Mouse (Mus musculus): Measurements from ENCODE around the gene Camk1. TPM values are rescaled to one million over a fixed set of nuclear protein-coding genes. Genes with fewer than 3 reads are reported as not detected.

The Camk1 gene
- polyA plus RNA-seq, 1 experiment = 64.7 TPM

DNA sequence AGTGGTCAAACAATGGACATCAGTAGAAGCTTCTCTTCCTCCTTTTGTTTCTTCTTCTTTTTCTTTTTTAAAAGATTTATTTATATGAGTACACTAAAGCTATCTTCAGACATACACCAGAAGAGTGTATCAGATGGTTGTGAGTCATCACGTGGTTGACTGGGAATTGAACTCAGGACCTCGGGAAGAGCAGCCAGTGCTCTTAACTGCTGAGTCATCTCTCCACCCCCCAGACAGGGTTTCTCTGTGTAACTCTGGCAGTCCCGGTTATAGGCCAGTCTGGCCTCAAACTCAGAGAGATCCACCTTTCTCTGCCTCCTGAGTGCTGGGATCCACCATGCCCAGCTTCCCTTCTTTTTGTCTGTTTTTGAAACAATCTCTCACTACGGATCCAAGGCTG, 47.1 kb downstream of the Camk1 start:
- DNase-seq (ENCODE audit: low read depth) = no peak
- TF ChIP-seq POLR2A (IDR thresholded peaks at IDR 0.05; ENCODE audit: borderline replicate concordance, extremely low read depth, insufficient read depth, insufficient read length, poor library complexity, severe bottlenecking) (no peak), CTCF (IDR thresholded peaks at IDR 0.05; ENCODE audit: borderline replicate concordance, extremely low read depth, insufficient read depth, insufficient read length) (no peak)

DNA sequence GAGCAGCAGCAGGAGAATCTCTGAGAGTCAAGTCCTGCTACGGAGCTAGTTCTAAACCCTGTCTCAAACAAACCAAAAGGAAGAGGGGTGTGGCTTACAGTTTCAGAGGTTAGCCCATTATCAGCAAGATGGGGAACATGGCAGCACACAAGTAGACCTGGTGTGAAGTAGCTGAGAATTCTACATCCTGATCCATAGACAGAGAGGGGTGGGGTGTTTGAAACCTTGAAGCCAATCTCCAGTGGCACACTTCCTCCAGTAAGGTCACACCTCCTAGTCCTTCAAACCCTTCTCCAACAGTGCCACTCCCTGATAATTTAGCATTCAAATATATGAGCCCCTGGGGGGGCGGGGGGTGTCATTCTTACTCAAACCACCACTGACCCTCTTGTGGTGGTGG, 47.7 kb downstream of the Camk1 start:
- TF ChIP-seq POLR2A (IDR thresholded peaks at IDR 0.05; ENCODE audit: borderline replicate concordance, extremely low read depth, insufficient read depth, insufficient read length, poor library complexity, severe bottlenecking) (no peak), CTCF (IDR thresholded peaks at IDR 0.05; ENCODE audit: borderline replicate concordance, extremely low read depth, insufficient read depth, insufficient read length) (no peak)
- DNase-seq (ENCODE audit: low read depth) = no peak

DNA sequence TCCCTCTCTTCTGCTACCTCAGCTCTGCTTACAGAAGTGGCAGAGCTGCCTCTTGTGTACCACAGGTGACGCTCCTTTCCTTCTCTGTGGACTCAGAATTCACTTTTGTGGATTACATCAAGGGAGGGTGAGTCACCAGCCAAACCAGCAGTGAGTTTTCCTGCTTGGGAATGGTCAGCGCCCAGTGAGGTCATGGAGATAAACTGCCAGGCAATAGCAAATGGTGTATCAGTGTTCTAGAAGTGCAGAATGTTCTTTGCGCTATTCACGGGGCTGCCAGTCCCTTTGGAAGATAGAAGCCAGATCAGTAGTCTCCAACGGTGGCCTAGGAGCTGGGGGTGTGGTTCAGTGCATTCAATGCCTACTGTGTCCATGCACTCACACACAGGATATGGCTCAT, 50.8 kb downstream of the Camk1 start:
- no peak for DNase-seq (ENCODE audit: low read depth)
- TF ChIP-seq POLR2A (IDR thresholded peaks at IDR 0.05; ENCODE audit: borderline replicate concordance, extremely low read depth, insufficient read depth, insufficient read length, poor library complexity, severe bottlenecking) = no peak
- no peak for TF ChIP-seq CTCF (IDR thresholded peaks at IDR 0.05; ENCODE audit: borderline replicate concordance, extremely low read depth, insufficient read depth, insufficient read length)

DNA sequence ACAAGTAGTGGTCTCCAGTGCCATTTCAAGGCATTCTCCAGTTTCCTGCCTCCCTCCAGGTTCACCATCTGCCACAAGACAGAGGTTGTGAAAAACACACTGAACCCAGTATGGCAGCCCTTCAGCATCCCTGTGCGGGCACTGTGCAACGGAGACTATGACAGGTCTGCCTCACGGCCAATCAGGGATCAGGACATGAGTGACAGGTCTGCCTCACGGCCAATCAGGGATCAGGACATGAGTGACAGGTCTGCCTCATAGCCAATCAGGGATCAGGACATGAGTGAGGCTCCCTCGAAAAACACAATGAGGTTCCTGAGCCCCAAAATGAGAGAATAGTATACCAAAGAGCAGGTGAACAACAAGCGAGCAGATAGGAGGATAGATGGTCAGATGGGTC, 53.4 kb downstream of the Camk1 start:
- no peak for DNase-seq (ENCODE audit: low read depth)
- TF ChIP-seq CTCF (IDR thresholded peaks at IDR 0.05; ENCODE audit: borderline replicate concordance, extremely low read depth, insufficient read depth, insufficient read length) = no peak
- no peak for TF ChIP-seq POLR2A (IDR thresholded peaks at IDR 0.05; ENCODE audit: borderline replicate concordance, extremely low read depth, insufficient read depth, insufficient read length, poor library complexity, severe bottlenecking)

DNA sequence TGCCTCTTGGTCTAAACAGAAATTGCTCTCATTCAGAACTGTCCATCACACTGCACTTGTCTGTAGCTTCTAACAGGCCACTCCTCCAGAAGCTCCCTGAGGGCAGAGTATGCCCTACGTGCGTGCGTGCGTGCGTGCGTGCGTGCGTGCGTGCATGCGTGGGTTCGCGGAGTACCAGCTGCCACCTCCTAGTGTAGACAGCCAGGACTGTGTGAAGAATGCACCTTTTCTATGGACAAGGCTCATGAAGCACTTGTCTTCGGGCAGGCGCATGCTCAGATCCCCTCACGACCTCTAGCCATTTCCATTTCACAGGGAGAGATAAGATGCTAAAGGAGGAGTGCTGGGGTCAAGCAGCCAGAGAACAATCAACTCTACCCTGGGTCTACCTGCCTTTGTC, 54.4 kb downstream of the Camk1 start:
- no peak for DNase-seq (ENCODE audit: low read depth)
- TF ChIP-seq CTCF (IDR thresholded peaks at IDR 0.05; ENCODE audit: borderline replicate concordance, extremely low read depth, insufficient read depth, insufficient read length) (no peak), POLR2A (IDR thresholded peaks at IDR 0.05; ENCODE audit: borderline replicate concordance, extremely low read depth, insufficient read depth, insufficient read length, poor library complexity, severe bottlenecking) (no peak)

DNA sequence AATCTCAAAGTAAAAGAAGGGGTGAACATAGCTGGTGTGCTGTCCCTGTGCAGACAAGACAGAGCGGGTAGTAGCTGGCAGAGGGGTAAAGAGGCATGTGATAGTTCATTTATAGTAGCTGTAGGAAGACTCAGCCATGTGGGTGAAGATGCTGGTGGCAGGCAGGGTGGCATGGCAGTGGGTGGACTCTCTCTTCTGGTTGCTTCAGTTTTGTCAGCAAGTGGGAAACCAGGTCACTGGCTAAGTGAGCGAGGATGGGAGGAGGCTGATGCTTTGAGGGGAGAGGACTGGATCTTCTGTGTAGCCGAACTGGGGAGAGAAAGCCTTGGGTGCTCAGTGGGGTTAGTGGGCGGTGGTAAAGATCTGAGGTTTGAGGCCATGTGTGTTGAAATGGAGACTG, 56.5 kb downstream of the Camk1 start:
- no peak for TF ChIP-seq POLR2A (IDR thresholded peaks at IDR 0.05; ENCODE audit: borderline replicate concordance, extremely low read depth, insufficient read depth, insufficient read length, poor library complexity, severe bottlenecking)
- no peak for TF ChIP-seq CTCF (IDR thresholded peaks at IDR 0.05; ENCODE audit: borderline replicate concordance, extremely low read depth, insufficient read depth, insufficient read length)
- DNase-seq (ENCODE audit: low read depth) = no peak

DNA sequence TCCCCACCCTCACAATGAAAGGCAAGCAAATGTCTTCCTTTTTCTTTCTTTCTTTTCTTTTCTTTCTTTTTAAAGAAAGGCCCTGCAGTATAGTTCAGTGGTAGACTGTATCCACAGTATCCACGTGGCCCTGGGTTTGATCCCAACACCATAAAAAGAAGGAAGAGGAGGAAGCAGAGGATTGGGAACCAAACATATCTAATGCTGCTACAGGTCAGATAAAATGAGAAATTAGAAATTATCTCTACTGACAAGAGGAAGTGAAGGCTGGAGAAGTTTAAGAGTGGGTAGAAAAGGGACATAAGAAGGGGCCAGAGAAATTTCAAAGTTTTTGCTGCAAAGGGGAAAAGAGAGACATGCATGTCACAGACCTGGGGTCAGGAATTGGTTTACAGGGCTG, 57.5 kb downstream of the Camk1 start:
- DNase-seq (ENCODE audit: low read depth) = no peak
- TF ChIP-seq POLR2A (IDR thresholded peaks at IDR 0.05; ENCODE audit: borderline replicate concordance, extremely low read depth, insufficient read depth, insufficient read length, poor library complexity, severe bottlenecking) (no peak), CTCF (IDR thresholded peaks at IDR 0.05; ENCODE audit: borderline replicate concordance, extremely low read depth, insufficient read depth, insufficient read length) (no peak)

DNA sequence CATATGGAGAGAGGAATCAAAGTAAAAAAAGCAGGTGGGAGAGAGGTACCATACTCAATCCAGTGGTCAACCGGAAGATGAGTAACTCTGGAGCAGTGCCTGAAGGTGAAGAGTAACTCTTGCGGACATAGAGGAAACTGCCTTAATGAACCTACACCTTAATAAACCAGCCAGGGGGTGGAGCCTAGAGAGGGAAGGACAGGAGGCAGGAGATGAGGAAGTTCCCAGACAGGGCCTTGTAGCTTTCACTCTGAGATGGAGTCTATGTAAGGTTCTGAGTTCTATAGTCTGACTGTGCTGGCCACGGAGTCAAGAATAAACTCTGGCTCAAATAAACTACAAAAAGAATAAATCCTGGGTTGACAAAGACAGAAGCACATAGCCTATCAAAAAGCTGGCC, 58.9 kb downstream of the Camk1 start:
- TF ChIP-seq POLR2A (IDR thresholded peaks at IDR 0.05; ENCODE audit: borderline replicate concordance, extremely low read depth, insufficient read depth, insufficient read length, poor library complexity, severe bottlenecking) (no peak), CTCF (IDR thresholded peaks at IDR 0.05; ENCODE audit: borderline replicate concordance, extremely low read depth, insufficient read depth, insufficient read length) (no peak)
- DNase-seq (ENCODE audit: low read depth) = no peak

Other genes with a start within 250 kb of the Camk1 start
- gene Lhfpl4, start 148.6 kb downstream of the Camk1 start, polyA plus RNA-seq (2012; rRNA removed) = 55.7 and 93.3 TPM in 2 replicates
- 38.6 and 51.5 TPM in 2 replicates for gene Mtmr14, start 106.1 kb downstream of the Camk1 start, polyA plus RNA-seq (2012; rRNA removed)
- gene Cpne9, start 61.7 kb downstream of the Camk1 start, polyA plus RNA-seq (2012; rRNA removed) = 2.1 and 4.2 TPM in 2 replicates
- gene Brpf1, start 36.8 kb downstream of the Camk1 start, polyA plus RNA-seq (2012; rRNA removed) = 34.5 and 37.3 TPM in 2 replicates
- 13.2 and 25.0 TPM in 2 replicates for gene Ogg1, start 17.0 kb downstream of the Camk1 start, polyA plus RNA-seq (2012; rRNA removed)
- gene Tada3, start 33.9 kb upstream of the Camk1 start, polyA plus RNA-seq (2012; rRNA removed) = 67.8 and 70.8 TPM in 2 replicates
- gene Arpc4, start 34.1 kb upstream of the Camk1 start, polyA plus RNA-seq (2012; rRNA removed) = 117 and 127 TPM in 2 replicates
- gene Ttll3, start 45.3 kb upstream of the Camk1 start, polyA plus RNA-seq (2012; rRNA removed) = 23.1 and 25.5 TPM in 2 replicates
- gene Rpusd3, start 75.4 kb upstream of the Camk1 start, polyA plus RNA-seq (2012; rRNA removed) = 27.6 and 50.7 TPM in 2 replicates
- gene Cidec, start 91.8 kb upstream of the Camk1 start, polyA plus RNA-seq (2012; rRNA removed) = 0.07 and 0.16 TPM in 2 replicates
- gene Jagn1, start 98.6 kb upstream of the Camk1 start, polyA plus RNA-seq (2012; rRNA removed) = 60.1 and 71.0 TPM in 2 replicates
- 0.47 and 0.63 TPM in 2 replicates for gene Il17re, start 114.5 kb upstream of the Camk1 start, polyA plus RNA-seq (2012; rRNA removed)
- 2.7 and 3.3 TPM in 2 replicates for gene Il17rc, start 127.4 kb upstream of the Camk1 start, polyA plus RNA-seq (2012; rRNA removed)
- 33.3 and 42.2 TPM in 2 replicates for gene Creld1, start 139.3 kb upstream of the Camk1 start, polyA plus RNA-seq (2012; rRNA removed)
- gene Prrt3, start 157.9 kb upstream of the Camk1 start, polyA plus RNA-seq (2012; rRNA removed) = 8.7 and 8.9 TPM in 2 replicates
- gene Emc3, start 187.7 kb upstream of the Camk1 start, polyA plus RNA-seq (2012; rRNA removed) = 63.0 TPM in 2 replicates
- 5.0 and 9.1 TPM in 2 replicates for gene Fancd2, start 187.7 kb upstream of the Camk1 start, polyA plus RNA-seq (2012; rRNA removed)